Mouse (Mus musculus) heart, adult 9 months (tissue): ENCODE measurements at regions not wholly inside any gene's neighbourhood (a gene's known extent, or its start where the extent isn't known, plus 50 kb on each side); places are given as distances from the start of the nearest gene placed in this dataset.

Experiments
- DNase-seq, 2 experiments: peaks; one replicate each; pipeline ENCODE4 v3.0.0; 2022; ENCODE audit warnings: low spot score in 2 of 2

DNA sequence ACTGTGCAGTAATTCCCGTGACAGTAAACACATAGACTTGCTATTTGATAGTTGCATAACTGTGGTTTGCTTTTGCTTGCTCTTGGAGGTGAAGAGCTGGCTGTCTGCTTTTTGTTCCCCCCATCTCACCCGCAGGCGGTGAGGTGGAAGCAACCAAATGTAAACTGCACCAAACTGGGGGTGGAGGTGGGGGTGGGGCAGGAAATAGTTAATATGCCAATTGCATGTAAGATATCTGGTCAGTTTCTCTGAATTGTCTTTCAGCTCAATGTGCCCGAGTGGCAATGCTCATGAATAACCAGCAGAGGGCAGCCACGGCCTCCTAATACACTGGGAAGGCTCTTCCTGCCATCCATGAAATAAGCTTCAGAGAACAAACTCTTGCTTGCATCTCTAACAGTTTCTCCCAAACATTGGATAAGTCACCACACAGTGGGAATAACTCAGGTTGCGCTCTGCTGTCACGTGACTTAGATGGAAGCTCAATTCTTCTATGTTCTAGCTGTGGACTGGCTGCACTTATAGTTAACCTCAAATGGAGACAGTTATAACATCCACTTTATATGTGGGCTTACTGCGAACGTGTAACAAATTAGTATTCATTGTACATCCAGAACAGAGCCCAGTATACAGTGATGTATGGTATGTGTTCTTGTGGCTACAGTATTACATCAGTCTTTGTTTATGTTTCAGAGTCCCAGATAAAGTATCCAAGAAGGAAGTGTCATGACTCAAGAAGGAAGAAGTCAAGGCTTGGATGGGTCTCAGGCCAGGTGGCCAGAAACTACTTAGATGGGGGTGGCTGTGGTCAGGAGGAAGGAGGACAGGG lies 62.0 kb upstream of the Egflam start:
- peak in 1 of 2 experiments; percentile 46 for DNase-seq

DNA sequence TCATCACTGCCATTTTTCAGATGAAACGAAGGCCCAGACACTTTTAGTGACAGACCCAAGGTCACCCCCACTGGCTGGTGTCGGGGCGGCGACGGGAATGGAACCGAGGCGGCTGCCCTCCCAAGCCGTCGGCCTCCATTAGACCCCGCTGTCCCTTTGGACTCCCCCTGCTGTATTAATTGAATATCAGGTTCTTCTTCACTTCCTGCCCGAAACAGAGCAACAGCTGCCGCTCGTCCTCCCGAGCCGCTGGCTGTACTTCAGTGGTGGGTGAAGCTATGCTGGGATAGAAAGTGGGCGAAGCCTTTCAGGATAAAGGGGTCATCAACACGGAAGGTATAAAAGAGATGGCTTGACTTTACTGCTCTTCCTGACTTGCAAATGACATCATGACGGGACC lies 64.4 kb upstream of the Egflam start:
- no peak for DNase-seq

DNA sequence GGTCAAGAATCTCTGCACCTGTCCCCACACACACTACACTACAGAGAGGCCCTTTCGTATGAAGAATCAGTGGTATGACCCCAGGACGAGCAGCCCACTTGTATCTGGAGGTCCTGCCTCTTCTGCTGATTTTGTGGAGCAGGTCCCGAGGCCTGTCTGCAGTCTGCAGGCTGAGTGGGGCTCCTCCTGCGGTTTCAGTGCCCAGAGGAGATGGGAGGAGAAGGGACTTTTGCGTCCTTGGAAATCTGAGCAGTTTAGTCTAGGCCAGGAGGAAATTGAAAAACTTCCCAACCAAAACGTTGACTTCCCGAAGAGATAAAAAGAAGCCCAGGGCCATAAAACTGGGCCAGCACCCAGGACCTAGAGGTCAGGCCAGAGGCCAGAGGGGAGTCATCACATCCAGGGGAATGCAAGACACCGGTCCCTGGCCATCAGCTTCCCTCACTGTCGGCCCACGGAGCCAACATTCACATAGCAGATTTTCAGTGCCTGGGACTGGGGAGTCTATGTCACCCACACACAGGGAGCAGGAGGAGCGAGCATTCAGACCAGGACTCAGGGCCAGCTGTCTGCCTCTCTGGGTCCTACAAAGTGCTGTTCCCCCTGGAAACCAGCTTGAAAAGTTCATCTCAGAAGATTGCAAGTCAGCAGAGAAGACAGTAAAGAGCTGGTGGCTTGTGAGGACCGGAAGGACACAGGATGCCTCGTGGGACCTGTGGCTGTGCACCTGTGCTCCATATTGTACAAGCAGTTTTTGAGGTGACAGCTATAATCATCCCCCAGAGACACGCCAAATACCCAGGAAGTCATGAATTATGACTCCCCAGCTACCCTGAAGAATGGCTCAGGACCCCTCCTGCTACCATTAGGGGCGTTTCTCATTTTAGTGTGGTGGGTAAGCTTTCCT lies 65.5 kb upstream of the Egflam start:
- no peak for DNase-seq

DNA sequence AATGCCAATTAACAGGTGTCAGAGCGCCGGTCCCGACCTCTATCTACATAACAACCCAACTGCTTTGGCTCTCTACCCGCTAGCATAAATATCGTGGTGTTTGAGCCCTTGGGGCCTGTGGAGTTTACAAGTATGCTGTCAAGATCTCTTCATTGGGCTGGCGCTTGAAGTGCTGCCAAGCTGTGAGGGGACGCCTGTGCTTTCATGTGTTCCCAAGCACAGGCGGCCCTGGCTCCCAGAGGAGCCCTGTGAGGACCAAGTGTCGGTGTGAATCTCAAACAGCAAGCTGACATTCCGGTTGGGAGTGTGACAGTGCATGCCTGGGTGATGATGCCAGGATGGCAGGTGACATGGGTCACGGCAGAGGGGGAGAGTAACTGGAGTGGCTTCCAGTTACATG lies 82.0 kb upstream of the Egflam start:
- peak; percentile 24 to 42 for DNase-seq

DNA sequence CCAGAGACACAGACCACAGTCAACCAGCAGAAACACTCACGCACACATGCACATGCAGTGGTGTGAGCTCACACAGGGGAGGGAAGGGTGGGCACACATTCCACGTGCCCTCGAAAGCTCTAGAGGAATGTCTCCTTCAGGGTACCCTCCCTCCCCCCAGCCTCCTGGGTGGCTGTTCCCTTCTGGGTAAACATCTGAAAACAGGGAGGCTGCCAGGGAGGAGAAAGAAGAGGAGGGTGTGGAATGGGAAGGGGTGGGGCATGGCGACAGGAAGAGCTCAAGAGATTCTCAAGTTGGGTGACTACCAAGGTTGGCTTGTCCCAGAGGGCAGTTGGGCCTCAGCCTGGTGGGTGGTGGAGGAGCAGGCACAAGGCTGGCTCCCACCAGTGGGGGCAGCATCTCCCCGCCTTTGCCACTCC lies 82.6 kb upstream of the Egflam start:
- no peak for DNase-seq

DNA sequence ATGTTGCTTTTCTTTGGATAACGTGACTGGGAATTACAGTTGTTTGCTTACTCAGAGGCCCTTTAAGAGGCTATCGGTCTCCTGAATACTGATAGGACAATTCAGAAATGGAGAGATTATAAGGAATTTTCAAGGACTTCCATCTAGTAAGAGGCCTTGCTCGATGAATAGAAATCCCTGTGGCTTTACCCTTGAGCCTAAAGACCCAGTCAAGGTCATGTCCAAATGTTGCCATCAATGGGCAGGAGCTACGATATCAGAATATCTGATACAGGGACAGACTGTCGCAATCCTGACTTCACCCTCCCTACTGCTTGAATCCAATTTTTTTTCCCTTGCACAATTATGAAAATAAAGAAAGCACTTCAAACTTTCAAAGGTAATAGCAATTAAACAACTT lies 85.5 kb upstream of the Egflam start:
- no peak for DNase-seq

DNA sequence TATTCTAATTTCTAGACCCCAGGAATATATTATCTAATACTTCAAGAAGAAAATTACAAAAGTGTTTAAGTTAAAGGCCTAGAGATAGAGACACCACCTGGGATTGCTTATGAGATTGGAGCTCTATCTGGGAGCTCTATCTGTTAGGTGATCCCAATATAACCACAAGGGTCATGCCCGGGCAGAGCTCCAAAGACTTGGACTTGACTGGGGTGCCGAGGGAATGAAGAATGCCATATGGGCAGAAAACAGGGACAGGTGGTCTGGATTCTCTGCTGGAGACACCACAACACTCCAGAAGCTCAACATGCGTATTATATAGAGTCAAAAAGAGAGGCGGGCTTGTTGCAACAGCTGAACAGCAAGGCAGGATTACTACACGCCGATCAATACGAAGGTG lies 92.9 kb upstream of the Egflam start:
- DNase-seq = no peak

DNA sequence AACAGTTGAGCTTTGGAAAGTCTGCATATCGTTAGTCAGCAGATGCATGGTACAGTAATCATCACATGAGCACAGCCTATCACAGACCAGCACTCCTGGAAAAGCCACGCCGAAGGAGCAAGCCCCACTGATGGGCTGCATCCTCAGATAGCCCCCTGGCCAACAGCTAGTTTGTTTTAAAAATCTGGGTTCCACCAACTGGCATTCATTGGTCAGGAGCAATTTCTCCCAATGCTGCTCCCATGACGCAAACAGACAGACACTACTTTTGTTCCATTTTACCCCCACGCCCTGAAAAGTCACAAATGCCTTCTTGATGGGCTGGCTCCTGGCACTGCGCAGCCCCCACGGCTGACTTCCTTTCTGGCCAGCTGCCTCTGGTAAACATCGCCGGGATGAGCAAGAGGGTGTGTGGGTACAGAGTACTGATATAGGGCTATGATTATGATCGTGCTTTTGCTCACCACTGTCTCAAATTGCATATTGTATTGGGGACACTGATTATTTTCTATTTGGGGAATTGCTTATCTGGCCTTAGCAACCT lies 95.0 kb upstream of the Egflam start:
- DNase-seq = no peak

DNA sequence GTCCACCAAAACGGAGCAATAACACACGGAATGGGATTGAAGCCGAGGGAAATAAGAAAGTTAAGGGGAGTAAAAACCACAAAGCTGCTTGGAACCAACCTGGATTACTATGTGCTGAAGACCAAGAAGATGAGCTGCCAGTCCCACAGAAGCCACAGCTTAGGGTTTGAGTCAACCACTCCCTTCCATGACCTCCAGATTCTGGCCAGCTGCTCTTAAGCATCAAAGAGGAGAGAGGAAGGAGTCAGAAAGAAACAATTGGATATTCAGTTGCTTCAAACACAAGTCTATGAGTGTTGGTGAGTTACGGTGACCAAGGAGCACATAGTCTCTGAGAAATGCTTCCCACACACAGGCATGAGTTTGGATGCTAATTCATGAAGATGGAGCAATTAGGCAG lies 99.7 kb upstream of the Egflam start:
- DNase-seq = no peak

DNA sequence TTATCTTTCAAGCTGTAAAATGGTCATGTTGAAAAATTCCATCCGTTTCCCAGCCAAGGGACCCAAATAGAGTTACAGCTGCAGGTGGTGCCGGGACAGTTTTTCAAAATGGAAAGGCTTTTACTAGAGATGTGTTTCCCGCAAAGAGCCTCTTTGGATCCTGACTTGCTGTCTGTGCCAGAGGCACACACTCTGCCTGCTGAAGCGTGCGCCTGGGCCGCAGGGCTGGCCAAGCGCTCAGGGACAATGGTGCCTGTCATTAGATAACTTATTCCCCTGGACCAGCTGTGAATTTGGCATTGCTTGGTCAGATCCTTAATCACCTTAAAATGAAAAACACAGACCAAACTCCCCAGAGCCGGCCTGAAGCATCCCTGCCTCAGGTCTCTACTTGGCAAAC lies 110.3 kb upstream of the Egflam start:
- DNase-seq = no peak

DNA sequence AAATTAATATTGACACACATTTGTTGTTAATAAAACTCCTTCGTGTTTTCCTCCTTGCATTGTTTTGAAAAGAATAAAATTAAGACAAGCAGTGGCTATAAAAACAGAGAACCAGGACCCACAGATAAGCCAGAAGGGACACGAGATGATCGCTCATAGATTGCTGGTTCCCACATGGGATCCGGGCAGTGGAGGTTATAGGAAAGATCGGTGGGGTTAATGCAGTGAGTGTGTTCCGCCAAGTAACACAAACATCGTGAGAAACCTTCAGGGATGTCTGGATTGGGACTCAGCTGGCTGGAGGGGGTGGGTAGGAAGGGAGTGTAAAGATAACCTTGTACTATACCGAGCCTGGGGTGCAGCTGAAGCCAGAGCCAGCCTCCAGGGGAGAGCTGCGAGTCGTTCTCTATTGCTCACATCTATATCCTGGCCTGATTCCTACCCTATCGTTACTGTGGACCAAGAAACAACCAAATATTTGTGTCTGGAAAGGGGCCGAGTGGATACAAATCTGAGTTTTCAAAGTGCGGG lies 116.6 kb upstream of the Egflam start:
- no peak for DNase-seq

DNA sequence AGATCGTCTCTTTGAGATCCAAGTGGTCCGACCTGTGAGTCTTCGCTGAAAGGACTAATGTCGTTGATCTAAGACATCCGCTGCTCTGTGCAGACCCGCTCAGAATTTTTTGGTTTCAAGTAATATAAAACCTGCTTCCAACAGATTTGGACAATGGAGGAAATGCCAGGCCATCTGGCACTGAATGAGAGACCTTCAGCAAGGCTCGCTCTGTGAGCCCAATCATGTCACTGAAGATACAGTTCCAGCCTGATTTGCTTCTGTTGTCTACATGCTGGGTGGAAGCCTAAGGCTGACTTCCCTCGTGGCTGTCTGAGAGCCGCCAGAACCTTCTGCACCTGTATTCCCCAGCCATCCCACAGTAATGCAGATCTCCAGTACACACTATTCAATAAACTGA lies 123.4 kb upstream of the Egflam start:
- no peak for DNase-seq

DNA sequence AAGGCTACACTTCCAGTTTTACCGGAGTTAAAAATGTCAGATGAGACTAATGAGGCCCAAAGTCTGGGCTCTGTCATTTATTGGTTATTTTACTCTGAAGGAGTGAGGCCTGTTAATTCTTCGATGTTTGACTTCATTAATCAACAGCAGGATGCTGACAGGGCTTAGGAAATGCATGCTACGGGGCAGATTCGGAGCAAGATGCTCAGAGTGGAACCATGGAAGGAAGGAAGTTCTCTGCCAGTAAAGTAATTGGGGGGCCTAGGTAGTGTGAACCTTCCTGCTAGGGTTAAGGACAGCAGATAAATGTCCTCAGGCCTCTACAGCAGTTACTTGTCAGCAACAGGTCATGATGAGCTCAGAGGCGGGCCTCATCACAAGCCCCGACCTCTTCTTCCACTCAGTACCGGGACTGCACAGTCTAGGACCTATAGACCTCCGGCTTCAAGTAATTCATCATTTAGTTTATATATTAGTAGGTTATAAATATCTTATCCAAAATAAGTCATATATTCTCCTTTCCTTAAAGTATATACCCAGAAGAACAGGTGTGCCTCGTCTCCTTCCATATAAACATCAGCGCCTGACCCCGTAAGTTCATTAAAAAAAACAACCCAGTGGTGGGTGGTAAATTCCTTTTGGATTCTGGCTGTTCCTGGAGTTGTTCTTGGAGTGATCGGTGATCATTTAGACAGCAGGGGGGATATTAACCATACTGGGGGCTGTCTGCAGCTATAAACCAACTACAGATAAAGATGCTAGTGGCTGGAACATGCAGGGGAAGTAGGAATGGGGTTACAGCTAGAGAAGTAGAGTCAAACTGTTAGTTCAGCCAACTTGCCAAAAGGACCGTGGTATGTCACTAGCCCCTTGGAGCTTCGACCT lies 124.9 kb upstream of the Egflam start:
- no peak for DNase-seq

DNA sequence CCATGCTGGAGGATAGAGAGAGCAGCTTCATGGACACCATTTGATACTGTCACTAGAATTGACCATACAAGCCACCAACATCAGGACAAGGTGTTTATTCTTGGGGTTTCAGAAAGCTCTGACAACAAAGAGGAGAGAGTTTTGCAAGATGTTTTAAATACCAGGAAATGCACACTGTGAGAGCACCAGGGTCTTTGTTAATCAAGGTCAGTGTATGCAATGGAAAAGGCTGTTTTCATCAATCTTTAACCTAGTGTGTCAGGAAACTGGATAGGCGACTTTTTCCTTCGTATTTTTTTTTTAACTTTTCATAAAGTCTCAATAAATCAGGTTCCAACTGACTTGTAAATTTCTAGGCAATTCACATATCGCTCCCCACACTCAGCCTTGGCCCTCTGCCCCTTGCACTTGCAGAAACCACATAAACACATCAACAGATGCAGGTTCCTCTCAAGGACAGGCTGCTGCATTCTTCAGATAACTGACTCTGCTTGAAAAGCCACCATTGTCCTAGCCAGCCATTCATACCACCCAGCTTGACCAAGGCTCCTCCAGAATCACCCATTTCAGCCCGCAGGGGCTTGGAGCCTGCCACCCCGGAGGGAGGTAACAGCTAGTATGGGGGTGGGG lies 132.9 kb upstream of the Egflam start:
- no peak for DNase-seq

DNA sequence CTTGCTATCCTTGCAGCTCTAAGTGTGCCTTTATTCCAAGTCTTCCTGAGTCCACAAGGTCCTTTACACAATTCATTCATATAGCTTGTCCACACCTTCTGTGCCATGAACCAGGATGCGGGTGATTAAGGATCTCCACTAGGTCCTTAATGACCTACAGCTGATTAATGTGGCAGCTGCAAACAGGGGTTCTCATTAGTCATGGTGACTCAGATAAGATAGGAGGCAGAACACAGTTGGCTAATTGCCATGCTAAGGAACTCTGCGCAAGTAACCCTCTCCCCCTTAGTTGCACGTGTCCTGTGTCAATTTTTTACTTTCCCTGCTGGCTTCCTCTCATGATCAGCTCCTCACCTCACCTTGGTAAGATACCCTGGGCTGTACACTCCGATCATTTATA lies 139.7 kb upstream of the Egflam start:
- DNase-seq = no peak

DNA sequence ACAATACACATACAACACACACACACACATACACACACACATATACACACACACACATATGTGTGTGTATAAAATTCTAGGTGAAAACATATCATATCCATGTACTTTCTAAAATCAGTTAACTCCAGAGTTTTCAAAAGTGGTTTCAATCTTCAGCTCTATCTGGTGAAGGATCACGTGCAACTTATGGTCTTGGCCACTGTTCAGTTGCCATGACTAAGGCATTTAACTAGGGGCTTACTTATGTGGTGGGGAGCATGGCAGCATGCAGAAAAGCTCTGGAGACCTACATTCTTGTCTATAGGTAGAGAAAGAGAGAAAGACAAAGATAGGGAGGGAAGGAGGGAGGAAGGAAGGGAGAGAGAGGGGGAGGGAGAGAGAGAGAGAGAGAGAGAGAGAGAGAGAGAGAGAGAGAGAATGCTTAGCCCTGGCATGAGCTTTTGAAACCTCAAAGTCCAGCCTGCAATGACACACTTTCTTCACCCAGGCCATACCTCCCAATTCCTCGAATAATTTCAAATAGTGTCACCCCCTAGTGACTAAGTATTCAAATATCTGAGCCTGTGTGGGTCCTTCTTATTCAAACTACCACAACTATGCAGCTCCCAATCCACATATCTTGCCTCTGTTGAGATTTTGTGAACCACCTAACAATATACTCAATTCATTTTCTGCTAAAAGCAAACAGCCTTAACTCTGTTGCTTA lies 155.1 kb upstream of the Egflam start:
- no peak for DNase-seq

DNA sequence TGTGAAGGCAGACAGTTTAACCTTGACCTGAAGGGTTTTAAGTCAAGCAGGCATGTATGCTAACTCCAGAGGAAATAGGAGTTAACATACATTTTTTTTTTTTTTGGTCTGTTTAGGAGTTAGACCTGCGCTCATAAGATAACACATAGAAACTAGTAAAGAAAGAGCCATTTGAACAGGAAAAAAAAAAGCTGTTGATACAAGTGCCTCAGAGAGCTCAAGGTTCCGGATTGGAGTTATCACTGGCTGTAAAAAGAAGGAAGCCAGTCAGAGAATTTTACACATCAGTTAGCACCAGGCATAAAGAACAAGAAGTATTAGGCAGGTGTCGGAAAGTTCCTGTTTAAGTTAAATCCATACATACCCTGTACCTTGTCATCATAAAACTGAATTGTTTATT lies 156.2 kb upstream of the Egflam start:
- DNase-seq = no peak

DNA sequence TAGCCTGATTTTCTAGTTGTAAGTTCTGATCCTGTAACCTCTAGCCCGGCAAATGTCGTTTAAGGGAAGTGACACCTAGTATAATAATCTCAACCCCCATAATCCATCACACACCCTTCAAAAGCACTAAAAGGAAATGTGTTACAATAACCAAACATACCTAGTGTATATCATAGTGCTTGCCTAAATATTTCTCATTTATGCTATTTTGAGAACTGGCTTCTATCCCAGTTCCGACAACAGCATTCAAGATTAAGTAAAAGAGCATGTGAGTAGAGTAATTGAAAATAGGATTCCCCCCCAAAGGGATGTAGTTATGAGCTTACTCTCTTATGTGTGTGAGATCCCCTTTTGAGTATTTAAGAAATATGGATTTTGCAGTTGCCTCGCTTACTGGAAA lies 165.1 kb upstream of the Egflam start:
- DNase-seq = no peak

DNA sequence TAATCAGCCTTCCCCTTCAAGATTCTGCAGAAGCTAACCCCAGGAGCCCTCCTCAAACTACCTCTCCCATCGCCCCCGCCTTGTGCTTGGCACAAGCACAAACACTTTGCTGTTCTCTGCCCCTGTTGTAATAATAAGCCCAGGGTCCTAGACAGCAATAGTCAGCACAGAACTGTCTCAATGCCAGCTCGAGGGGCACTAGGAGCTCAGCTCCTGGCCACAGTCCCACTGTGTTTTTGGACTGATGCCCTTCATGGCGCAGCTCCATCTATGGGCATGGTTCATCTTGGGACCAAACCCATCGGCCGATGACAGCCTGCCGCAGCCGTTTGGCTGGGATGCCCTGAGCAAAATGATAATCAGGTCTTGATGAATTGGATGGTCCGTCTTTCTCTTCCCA lies 165.5 kb upstream of the Egflam start:
- peak; percentile 30 to 70 for DNase-seq

DNA sequence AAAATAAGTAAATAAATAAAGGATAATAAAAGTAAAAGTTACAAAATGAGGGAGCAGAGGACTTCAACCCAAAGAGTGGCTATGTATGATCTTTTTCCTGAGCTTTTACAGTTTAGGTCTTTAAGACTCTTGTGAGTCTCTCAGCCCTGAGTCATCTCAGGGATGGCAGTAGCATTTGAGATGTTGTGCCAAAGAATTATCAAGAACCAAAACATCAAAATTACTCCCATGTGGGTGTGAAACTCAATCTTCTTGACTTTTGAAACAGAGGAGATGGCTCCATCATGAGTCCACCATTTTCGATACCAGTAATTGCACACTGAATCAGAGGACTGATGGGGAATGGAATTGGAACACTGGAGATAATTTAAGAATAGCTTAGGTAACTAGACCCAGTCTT lies 174.0 kb upstream of the Egflam start:
- no peak for DNase-seq
